Mouse (Mus musculus): ENCODE results near the gene Akap2. TPM values are rescaled to one million over a fixed set of nuclear protein-coding genes. Genes with fewer than 3 reads are reported as not detected.
A peak's percentile ranks its signal among the peaks of the same experiment; 100 is the strongest.

Gene Akap2
- polyA plus RNA-seq, 1 experiment, result 19.3 TPM

- Histone ChIP-seq H3ac (ENCODE audit: control insufficient read depth, insufficient read length) (no peak overlapping the region), H3K27me3 (ENCODE audit: control insufficient read depth, insufficient read depth, insufficient read length) (no peaks in the 10 kb centered on the region), H3K4me2 (ENCODE audit: low read depth) (no peak overlapping the region), H3K36me3 (ENCODE audit: control insufficient read depth, insufficient read depth) (no peaks in the 10 kb centered on the region), H3K4me3 (no peak overlapping the region), H3K79me2 (ENCODE audit: control insufficient read depth, insufficient read depth) (no peaks in the 10 kb centered on the region)
- TF ChIP-seq REST (IDR thresholded peaks at IDR 0.05; ENCODE audit: insufficient read depth, insufficient read length) (no peak), SRF (IDR thresholded peaks at IDR 0.05; ENCODE audit: control insufficient read depth, insufficient read length, low read depth) (no peak), E2F4 (IDR thresholded peaks at IDR 0.05; ENCODE audit: insufficient read depth) (no peak), USF1 (IDR thresholded peaks at IDR 0.05; ENCODE audit: low read depth) (no peak), POLR2A (IDR thresholded peaks at IDR 0.05; ENCODE audit: insufficient read length, low read depth) (no peak), MAX (IDR thresholded peaks at IDR 0.05; ENCODE audit: low read depth) (no peak), TCF3 (IDR thresholded peaks at IDR 0.05; ENCODE audit: insufficient read length, low read depth) (no peak), MYOG (IDR thresholded peaks at IDR 0.05; ENCODE audit: control insufficient read depth in 1 of 3, insufficient read depth in 1 of 3, insufficient read length in 2 of 3, low read depth in 2 of 3) (no peak), POLR2AphosphoS2 (IDR thresholded peaks at IDR 0.05; ENCODE audit: insufficient read length, low read depth) (no peak), CEBPB (IDR thresholded peaks at IDR 0.05; ENCODE audit: insufficient read depth, poor library complexity, severe bottlenecking) (no peak), MYOD1 (IDR thresholded peaks at IDR 0.05; ENCODE audit: control insufficient read depth in 1 of 3, insufficient read length in 2 of 3, low read depth in 2 of 3) (no peak), TCF12 (IDR thresholded peaks at IDR 0.05; ENCODE audit: insufficient read depth, poor library complexity, severe bottlenecking) (no peak)
Observed at GRCm38 (mm10) chr4:57913021-57913420, 195.6 kb downstream of the Akap2 start.

GRCm38 (mm10) chr4:57914193-57915190, 197.0 kb downstream of the Akap2 start:
- Histone ChIP-seq H3K4me2 (ENCODE audit: low read depth) (no peak overlapping the region), H3K27me3 (ENCODE audit: control insufficient read depth, insufficient read depth, insufficient read length) (no peaks in the 10 kb centered on the region), H3K79me2 (ENCODE audit: control insufficient read depth, insufficient read depth) (no peaks in the 10 kb centered on the region), H3K4me3 (no peak overlapping the region), H3K36me3 (ENCODE audit: control insufficient read depth, insufficient read depth) (no peaks in the 10 kb centered on the region), H3ac (ENCODE audit: control insufficient read depth, insufficient read length) (no peak overlapping the region)
- no peak for TF ChIP-seq MYOD1 (IDR thresholded peaks at IDR 0.05; ENCODE audit: control insufficient read depth in 1 of 3, insufficient read length in 2 of 3, low read depth in 2 of 3)
- TF ChIP-seq CEBPB (IDR thresholded peaks at IDR 0.05; ENCODE audit: insufficient read depth, poor library complexity, severe bottlenecking), result no peak
- no peak for TF ChIP-seq TCF3 (IDR thresholded peaks at IDR 0.05; ENCODE audit: insufficient read length, low read depth)
- TF ChIP-seq E2F4 (IDR thresholded peaks at IDR 0.05; ENCODE audit: insufficient read depth), result no peak
- TF ChIP-seq POLR2AphosphoS2 (IDR thresholded peaks at IDR 0.05; ENCODE audit: insufficient read length, low read depth), result no peak
- TF ChIP-seq POLR2A (IDR thresholded peaks at IDR 0.05; ENCODE audit: insufficient read length, low read depth), result no peak
- TF ChIP-seq MYOG (IDR thresholded peaks at IDR 0.05; ENCODE audit: control insufficient read depth in 1 of 3, insufficient read depth in 1 of 3, insufficient read length in 2 of 3, low read depth in 2 of 3), result no peak
- TF ChIP-seq MAX (IDR thresholded peaks at IDR 0.05; ENCODE audit: low read depth), result no peak
- no peak for TF ChIP-seq SRF (IDR thresholded peaks at IDR 0.05; ENCODE audit: control insufficient read depth, insufficient read length, low read depth)
- TF ChIP-seq REST (IDR thresholded peaks at IDR 0.05; ENCODE audit: insufficient read depth, insufficient read length), result no peak
- no peak for TF ChIP-seq USF1 (IDR thresholded peaks at IDR 0.05; ENCODE audit: low read depth)
- TF ChIP-seq TCF12 (IDR thresholded peaks at IDR 0.05; ENCODE audit: insufficient read depth, poor library complexity, severe bottlenecking), result no peak

- H3K4me2 ChIP-seq (ENCODE audit: low read depth), result no peak overlapping the region
- TF ChIP-seq TCF3 (IDR thresholded peaks at IDR 0.05; ENCODE audit: insufficient read length, low read depth) (no peak), POLR2A (IDR thresholded peaks at IDR 0.05; ENCODE audit: insufficient read length, low read depth) (no peak), E2F4 (IDR thresholded peaks at IDR 0.05; ENCODE audit: insufficient read depth) (no peak), CEBPB (IDR thresholded peaks at IDR 0.05; ENCODE audit: insufficient read depth, poor library complexity, severe bottlenecking) (no peak), USF1 (IDR thresholded peaks at IDR 0.05; ENCODE audit: low read depth) (no peak), POLR2AphosphoS2 (IDR thresholded peaks at IDR 0.05; ENCODE audit: insufficient read length, low read depth) (no peak), MAX (IDR thresholded peaks at IDR 0.05; ENCODE audit: low read depth) (no peak)
- no peaks in the 10 kb centered on the region for H3K79me2 ChIP-seq (ENCODE audit: control insufficient read depth, insufficient read depth)
- no peaks in the 10 kb centered on the region for H3K27me3 ChIP-seq (ENCODE audit: control insufficient read depth, insufficient read depth, insufficient read length)
- H3K36me3 ChIP-seq (ENCODE audit: control insufficient read depth, insufficient read depth), result no peaks in the 10 kb centered on the region
- H3ac ChIP-seq (ENCODE audit: control insufficient read depth, insufficient read length), result no peak overlapping the region
- H3K4me3 ChIP-seq, result no peak overlapping the region
Observed at GRCm38 (mm10) chr4:57915216-57915965, 197.9 kb downstream of the Akap2 start.

DNA sequence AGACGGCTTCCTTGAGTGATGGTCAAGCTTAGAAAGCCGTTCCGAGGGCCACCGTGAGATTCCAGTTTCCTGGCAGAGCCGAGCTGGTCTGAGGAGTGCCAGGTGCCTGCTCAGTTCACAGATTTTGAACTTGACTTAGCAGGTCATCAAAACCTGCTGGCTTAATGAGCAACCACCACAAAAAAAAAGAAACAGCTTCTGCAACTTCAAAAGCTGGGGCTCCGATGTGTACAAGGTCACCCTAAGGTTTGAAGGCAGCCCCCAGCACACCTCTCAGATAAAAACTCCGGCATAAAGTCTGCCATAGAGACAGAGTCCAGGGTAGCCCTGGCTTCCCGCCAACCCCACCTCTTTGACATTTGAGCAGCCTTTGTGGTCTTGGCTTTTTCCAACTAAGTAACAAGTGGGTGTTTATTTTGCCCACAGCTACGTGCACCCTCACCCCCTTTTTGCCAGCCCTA, 198.8 kb downstream of the Akap2 start, which contains the start of gene D630039A03Rik:
Gene D630039A03Rik, minus strand, starts transcription at position 97 of the 461 bp plus-strand sequence.
- no peaks in the 10 kb centered on the region for H3K36me3 ChIP-seq (ENCODE audit: control insufficient read depth, insufficient read depth)
- H3K79me2 ChIP-seq (ENCODE audit: control insufficient read depth, insufficient read depth), result no peaks in the 10 kb centered on the region
- no peak within 1 kb of the TSS for H3ac ChIP-seq (ENCODE audit: control insufficient read depth, insufficient read length)
- peak within 1 kb of the TSS; percentile 60 for H3K4me2 ChIP-seq (ENCODE audit: low read depth)
- TF ChIP-seq SRF (IDR thresholded peaks at IDR 0.05; ENCODE audit: control insufficient read depth, insufficient read length, low read depth) (no peak), CEBPB (IDR thresholded peaks at IDR 0.05; ENCODE audit: insufficient read depth, poor library complexity, severe bottlenecking) (no peak), MAX (IDR thresholded peaks at IDR 0.05; ENCODE audit: low read depth) (no peak), POLR2A (IDR thresholded peaks at IDR 0.05; ENCODE audit: insufficient read length, low read depth) (no peak), TCF3 (IDR thresholded peaks at IDR 0.05; ENCODE audit: insufficient read length, low read depth) (no peak), MYOD1 (IDR thresholded peaks at IDR 0.05; ENCODE audit: control insufficient read depth in 1 of 3, insufficient read length in 2 of 3, low read depth in 2 of 3) (no peak), REST (IDR thresholded peaks at IDR 0.05; ENCODE audit: insufficient read depth, insufficient read length) (no peak), MYOG (IDR thresholded peaks at IDR 0.05; ENCODE audit: control insufficient read depth in 1 of 3, insufficient read depth in 1 of 3, insufficient read length in 2 of 3, low read depth in 2 of 3) (no peak), TCF12 (IDR thresholded peaks at IDR 0.05; ENCODE audit: insufficient read depth, poor library complexity, severe bottlenecking) (no peak), POLR2AphosphoS2 (IDR thresholded peaks at IDR 0.05; ENCODE audit: insufficient read length, low read depth) (no peak), E2F4 (IDR thresholded peaks at IDR 0.05; ENCODE audit: insufficient read depth) (no peak), USF1 (IDR thresholded peaks at IDR 0.05; ENCODE audit: low read depth) (no peak)
- H3K4me3 ChIP-seq, result no peak within 1 kb of the TSS
- H3K27me3 ChIP-seq (ENCODE audit: control insufficient read depth, insufficient read depth, insufficient read length), result no peaks in the 10 kb centered on the region
